ENCODE assay signal across 28 mouse cellular contexts in genomic region chr3:42906246-42906645, GRCm38 (mm10).
"Had no signal": no experiment of that assay in that cellular context is flagged by ENCODE, and none has a peak within 500 bp of the region (broad histone marks: within the 10 kb centered on the region; RNA-seq: fewer than 3 reads in every experiment).

No protein-coding gene starts in this region.

- H3K36me3 ChIP-seq: embryonic facial prominence, embryonic 10.5 days; embryonic facial prominence, embryonic 12.5 days; embryonic facial prominence, embryonic 13.5 days; embryonic facial prominence, embryonic 15.5 days; forebrain, embryonic 10.5 days; forebrain, embryonic 12.5 days; forebrain, embryonic 15.5 days had no signal

- H3K27me3 ChIP-seq: embryonic facial prominence, embryonic 12.5 days; embryonic facial prominence, embryonic 13.5 days; embryonic facial prominence, embryonic 15.5 days; forebrain, embryonic 15.5 days had no signal

- DNase-seq: cerebellum, adult 8-10 months; cerebellum, adult 9-10 months; cerebellum, adult 9-11 months; cerebellum, postnatal 10 days; cerebellum, postnatal 14 days; cerebellum, postnatal 25 days; cerebellum, postnatal 36 days; embryo, embryonic 11 days; forebrain, postnatal 0 days; gastrocnemius, adult 2 months; gastrocnemius, postnatal 10 days; gastrocnemius, postnatal 14 days; gastrocnemius, postnatal 25 days; gastrocnemius, postnatal 36 days; heart, adult 11 months; heart, adult 18-20 months; heart, adult 2 months had no signal

- H3K9me3 ChIP-seq: embryonic facial prominence, embryonic 10.5 days; embryonic facial prominence, embryonic 12.5 days; embryonic facial prominence, embryonic 13.5 days; embryonic facial prominence, embryonic 15.5 days; forebrain, embryonic 10.5 days; forebrain, embryonic 12.5 days; forebrain, embryonic 13.5 days; forebrain, embryonic 15.5 days had no signal

- H3K4me1 ChIP-seq: embryonic facial prominence, embryonic 10.5 days; embryonic facial prominence, embryonic 12.5 days; embryonic facial prominence, embryonic 13.5 days; embryonic facial prominence, embryonic 15.5 days had no signal

- H3K27ac ChIP-seq: embryonic facial prominence, embryonic 10.5 days; embryonic facial prominence, embryonic 12.5 days; embryonic facial prominence, embryonic 13.5 days; embryonic facial prominence, embryonic 15.5 days; forebrain, embryonic 10.5 days; forebrain, embryonic 12.5 days; forebrain, embryonic 13.5 days; forebrain, embryonic 15.5 days; gastrocnemius, adult 2 months; heart, adult 2 months had no signal

- ATAC-seq: forebrain, embryonic 13.5 days; forebrain, embryonic 14.5 days; forebrain, embryonic 15.5 days; forebrain, embryonic 16.5 days; forebrain, postnatal 0 days had no signal

- H3K4me3 ChIP-seq: embryonic facial prominence, embryonic 10.5 days; embryonic facial prominence, embryonic 12.5 days; embryonic facial prominence, embryonic 13.5 days; embryonic facial prominence, embryonic 15.5 days; erythroblast, embryonic 14.5 days; forebrain, embryonic 10.5 days; forebrain, embryonic 12.5 days; forebrain, embryonic 13.5 days; forebrain, embryonic 15.5 days; gastrocnemius, adult 2 months; heart, adult 2 months had no signal

- H3K9ac ChIP-seq: embryonic facial prominence, embryonic 12.5 days; embryonic facial prominence, embryonic 13.5 days; embryonic facial prominence, embryonic 15.5 days; forebrain, embryonic 12.5 days; forebrain, embryonic 13.5 days; forebrain, embryonic 15.5 days; forebrain, postnatal 0 days had no signal

- H3K4me2 ChIP-seq: embryonic facial prominence, embryonic 12.5 days; embryonic facial prominence, embryonic 13.5 days; embryonic facial prominence, embryonic 15.5 days; forebrain, embryonic 12.5 days; forebrain, embryonic 13.5 days; forebrain, embryonic 15.5 days had no signal
